Mouse (Mus musculus): ENCODE results near the gene Adamts12.

- TF ChIP-seq ZC3H11A (IDR thresholded peaks at IDR 0.05; ENCODE audit: low read depth, low read length): no peak
- no peak for TF ChIP-seq POLR2A (IDR thresholded peaks at IDR 0.05; ENCODE audit: low read depth, low read length)
- no peak for TF ChIP-seq CHD1 (IDR thresholded peaks at IDR 0.05; ENCODE audit: low read depth, low read length)
- TF ChIP-seq NELFE (IDR thresholded peaks at IDR 0.05; ENCODE audit: low read depth, low read length): no peak
- TF ChIP-seq ZKSCAN1 (IDR thresholded peaks at IDR 0.05; ENCODE audit: borderline replicate concordance, low read depth, low read length): no peak
- no peak for TF ChIP-seq NRF1 (IDR thresholded peaks at IDR 0.05; ENCODE audit: low read depth, low read length)
- TF ChIP-seq JUND (conservative IDR thresholded peaks at IDR 0.05; ENCODE audit: low read depth, low read length): no peak
- TF ChIP-seq CTCF (conservative IDR thresholded peaks at IDR 0.05 in 1 of 2, IDR thresholded peaks at IDR 0.05 in 1 of 2; ENCODE audit: low read depth in 2 of 2, low read length in 2 of 2): no peak
- no peak for TF ChIP-seq EP300 (IDR thresholded peaks at IDR 0.05; ENCODE audit: low read length)
- TF ChIP-seq ZNF384 (IDR thresholded peaks at IDR 0.05; ENCODE audit: low read depth, low read length): no peak
- TF ChIP-seq MAX (IDR thresholded peaks at IDR 0.05; ENCODE audit: low read length): no peak
- TF ChIP-seq SMC3 (IDR thresholded peaks at IDR 0.05; ENCODE audit: low read depth, low read length): no peak
- no peak for TF ChIP-seq IRF4 (IDR thresholded peaks at IDR 0.05; ENCODE audit: low read depth, low read length)
These were observed 11.3 kb downstream of the Adamts12 start for GRCm38 (mm10) chr15:11075726-11076361.
